Mouse (Mus musculus): ENCODE data around the gene Cd5l. TPM values are rescaled to one million over a fixed set of nuclear protein-coding genes. Genes with fewer than 3 reads are reported as not detected.
"Not testable (repeated sequence)": the region's sequence is repeated elsewhere in the genome, so short reads cannot be mapped to it uniquely, and the experiment has no call there.

Cd5l gene
- polyA plus RNA-seq, 1 experiment from 2014 or later = 9.3 TPM

DNA sequence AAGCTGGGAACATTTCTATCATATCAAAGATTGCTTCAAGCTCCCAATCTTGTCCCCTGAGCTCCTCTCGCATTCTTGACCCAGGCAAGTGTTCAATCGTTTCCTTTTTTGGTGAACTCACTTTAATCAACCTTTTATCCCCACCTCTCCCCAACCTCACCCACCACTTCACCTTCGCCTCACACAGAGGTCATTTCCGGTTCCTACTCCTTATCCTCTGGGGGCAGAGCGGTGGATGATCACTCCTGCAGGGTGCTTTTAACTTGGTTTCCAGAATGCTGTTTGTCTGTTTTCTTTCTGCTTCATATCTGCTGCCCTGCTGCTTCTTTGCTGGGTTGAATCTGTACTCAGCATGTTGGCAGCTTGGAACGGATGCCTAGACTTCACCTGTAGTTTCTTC is 20.0 kb downstream of the Cd5l start:
- no peak overlapping the region for H3K4me3 ChIP-seq
- H3K9me3 ChIP-seq (replicated peaks) = no peaks in the 10 kb centered on the region
- H3K27ac ChIP-seq = no peak overlapping the region
- H3K9ac ChIP-seq = no peak overlapping the region
- no peaks in the 10 kb centered on the region for H3K4me1 ChIP-seq
- H3K36me3 ChIP-seq = no peaks in the 10 kb centered on the region
- no peak for ATAC-seq
- H3K4me2 ChIP-seq = no peak overlapping the region
- H3K27me3 ChIP-seq (replicated peaks) = no peaks in the 10 kb centered on the region
- 33% methylated on average over 6 of the region's 6 CpGs for WGBS (ENCODE audit: insufficient replicate concordance)

GRCm38 (mm10) chr3:87379641-87380315 is 22.1 kb downstream of the Cd5l start:
- not testable (repeated sequence) for H3K9me3 ChIP-seq (replicated peaks); H3K4me3 ChIP-seq; H3K27ac ChIP-seq; H3K4me2 ChIP-seq; H3K9ac ChIP-seq; H3K4me1 ChIP-seq; H3K36me3 ChIP-seq; H3K27me3 ChIP-seq (replicated peaks); ATAC-seq
- 60% methylated on average over 2 of the region's 2 CpGs for WGBS (ENCODE audit: insufficient replicate concordance)

DNA sequence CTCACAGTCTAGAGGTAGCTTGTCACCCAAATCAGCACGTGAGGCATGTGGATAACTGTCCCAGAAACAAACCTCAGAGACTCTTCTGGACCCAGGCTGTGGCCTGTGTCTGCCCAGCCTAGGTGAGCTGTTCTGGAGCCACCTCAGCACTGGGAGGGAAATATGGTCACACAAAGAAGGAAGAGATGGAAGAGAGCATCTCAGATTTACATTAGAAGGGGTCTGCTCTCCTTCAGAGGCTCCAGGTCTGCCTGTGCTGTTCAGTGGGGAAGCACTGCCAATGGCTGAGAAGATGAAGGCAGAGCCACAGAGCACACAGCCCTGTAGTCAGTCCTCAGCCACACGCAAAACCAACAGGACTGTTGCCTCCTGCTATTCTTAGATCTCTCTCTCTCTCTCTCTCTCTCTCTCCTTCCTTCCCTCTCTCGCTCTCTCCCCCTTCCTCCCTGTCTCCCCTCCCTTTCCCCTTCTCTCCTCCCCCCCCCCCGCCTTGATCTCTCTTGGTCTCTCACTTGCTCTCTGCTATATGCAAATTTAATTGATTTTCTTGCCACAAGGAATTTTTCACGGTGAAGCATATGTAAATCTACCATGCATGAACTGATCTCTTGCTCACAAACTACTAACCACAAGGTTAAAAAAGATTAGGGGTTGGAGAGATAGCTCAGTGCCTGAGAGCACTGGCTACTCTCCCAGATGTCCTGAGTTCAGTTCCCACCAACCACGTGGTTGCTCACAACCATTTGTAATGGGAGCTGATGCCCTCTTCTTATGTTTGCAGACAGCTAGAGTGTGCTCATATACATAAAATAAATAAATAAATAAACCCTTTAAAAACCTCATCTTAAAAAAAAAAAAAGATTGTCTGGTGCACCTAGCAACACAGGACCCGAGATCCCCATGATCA is 24.4 kb downstream of the Cd5l start:
- WGBS (ENCODE audit: insufficient replicate concordance) = 27% methylated on average over 7 of the region's 7 CpGs
- Histone ChIP-seq H3K27ac (no peak overlapping the region), H3K4me1 (no peaks in the 10 kb centered on the region), H3K4me2 (no peak overlapping the region), H3K27me3 (replicated peaks) (no peaks in the 10 kb centered on the region), H3K36me3 (no peaks in the 10 kb centered on the region), H3K4me3 (no peak overlapping the region), H3K9me3 (replicated peaks) (no peaks in the 10 kb centered on the region), H3K9ac (no peak overlapping the region)
- no peak for ATAC-seq

DNA sequence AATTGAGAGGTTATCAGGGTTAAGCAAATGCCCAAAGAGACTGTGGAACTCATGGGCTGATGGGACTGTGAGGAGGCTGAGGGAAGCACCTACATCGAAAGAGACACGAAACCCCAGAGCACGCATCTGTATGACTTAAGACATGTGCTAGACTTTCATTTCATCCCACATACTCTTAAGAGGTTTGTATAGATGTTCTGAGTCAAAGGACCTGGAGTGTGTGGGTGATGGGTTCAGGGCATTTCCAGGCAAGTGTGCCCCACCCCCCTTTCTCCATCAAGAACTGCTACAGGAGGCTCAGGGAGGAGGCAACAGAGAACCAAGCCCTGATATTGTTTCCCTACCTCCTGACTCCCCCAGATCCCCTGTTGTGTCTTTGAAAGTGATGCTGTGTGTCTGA is 25.6 kb downstream of the Cd5l start:
- H3K4me2 ChIP-seq = no peak overlapping the region
- no peak overlapping the region for H3K9ac ChIP-seq
- no peak for ATAC-seq
- H3K36me3 ChIP-seq = no peaks in the 10 kb centered on the region
- no peak overlapping the region for H3K27ac ChIP-seq
- H3K9me3 ChIP-seq (replicated peaks) = no peaks in the 10 kb centered on the region
- no peaks in the 10 kb centered on the region for H3K4me1 ChIP-seq
- no peaks in the 10 kb centered on the region for H3K27me3 ChIP-seq (replicated peaks)
- no peak overlapping the region for H3K4me3 ChIP-seq
- 84% methylated on average over 3 of the region's 3 CpGs for WGBS (ENCODE audit: insufficient replicate concordance)

DNA sequence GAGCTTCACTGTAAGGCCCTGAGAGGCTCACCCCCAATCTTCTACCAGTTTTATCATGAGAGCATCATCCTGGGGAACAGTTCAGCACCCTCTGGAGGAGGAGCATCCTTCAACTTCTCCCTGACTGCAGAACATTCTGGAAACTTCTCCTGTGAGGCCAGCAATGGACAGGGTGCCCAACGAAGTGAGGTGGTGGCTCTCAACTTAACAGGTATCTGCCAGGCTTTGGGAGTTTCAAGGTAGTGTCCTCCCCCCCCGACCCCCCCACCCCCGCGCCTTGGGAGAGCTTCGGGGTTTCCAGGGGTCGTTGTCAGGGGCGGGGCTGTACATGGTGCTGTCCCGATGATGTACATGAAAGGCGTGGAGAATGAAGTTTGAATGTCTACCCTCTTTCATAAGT is 27.4 kb downstream of the Cd5l start:
- WGBS (ENCODE audit: insufficient replicate concordance) = 63% methylated on average over 9 of the region's 9 CpGs
- no peak overlapping the region for H3K4me2 ChIP-seq

DNA sequence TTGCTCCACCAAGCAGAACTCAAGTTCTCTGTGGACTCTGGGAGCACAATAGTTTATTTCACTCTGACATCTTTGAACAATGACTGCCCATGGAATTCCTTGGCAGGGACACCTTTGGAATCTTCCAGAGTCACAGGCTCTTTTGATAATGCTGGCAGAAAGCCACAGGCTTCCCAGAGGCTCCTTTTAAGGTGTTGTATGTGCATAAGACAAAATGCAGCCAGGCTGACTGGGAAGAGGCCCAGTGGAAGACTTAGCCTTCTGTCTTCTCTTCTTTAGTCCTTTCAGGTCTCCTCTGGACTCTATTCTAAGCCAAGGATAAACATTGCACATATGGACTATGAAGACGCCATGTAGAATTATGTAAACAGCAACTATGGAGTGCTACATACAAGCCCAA is 33.3 kb downstream of the Cd5l start:
- 40% methylated on average over 1 of the region's 1 CpGs for WGBS (ENCODE audit: insufficient replicate concordance)
- ATAC-seq = no peak
- Histone ChIP-seq H3K27me3 (replicated peaks) (no peaks in the 10 kb centered on the region), H3K9me3 (replicated peaks) (no peaks in the 10 kb centered on the region), H3K4me1 (no peaks in the 10 kb centered on the region), H3K4me3 (no peak overlapping the region), H3K27ac (no peak overlapping the region), H3K9ac (no peak overlapping the region), H3K36me3 (no peaks in the 10 kb centered on the region), H3K4me2 (no peak overlapping the region)

More for the DNA sequence above, 27.4 kb downstream of the Cd5l start:
- Histone ChIP-seq H3K27ac (no peak overlapping the region), H3K36me3 (no peaks in the 10 kb centered on the region), H3K27me3 (replicated peaks) (no peaks in the 10 kb centered on the region), H3K9me3 (replicated peaks) (no peaks in the 10 kb centered on the region), H3K4me1 (no peaks in the 10 kb centered on the region), H3K4me3 (no peak overlapping the region), H3K9ac (no peak overlapping the region)
- ATAC-seq = no peak

- Histone ChIP-seq H3K27ac (no peak overlapping the region), H3K9ac (no peak overlapping the region), H3K4me2 (no peak overlapping the region), H3K4me3 (no peak overlapping the region), H3K27me3 (replicated peaks) (no peaks in the 10 kb centered on the region), H3K4me1 (no peaks in the 10 kb centered on the region), H3K36me3 (no peaks in the 10 kb centered on the region), H3K9me3 (replicated peaks) (no peaks in the 10 kb centered on the region)
- WGBS (ENCODE audit: insufficient replicate concordance) = 50% methylated on average over 4 of the region's 4 CpGs
- no peak for ATAC-seq
Observed at GRCm38 (mm10) chr3:87398809-87399208, 41.1 kb downstream of the Cd5l start.

DNA sequence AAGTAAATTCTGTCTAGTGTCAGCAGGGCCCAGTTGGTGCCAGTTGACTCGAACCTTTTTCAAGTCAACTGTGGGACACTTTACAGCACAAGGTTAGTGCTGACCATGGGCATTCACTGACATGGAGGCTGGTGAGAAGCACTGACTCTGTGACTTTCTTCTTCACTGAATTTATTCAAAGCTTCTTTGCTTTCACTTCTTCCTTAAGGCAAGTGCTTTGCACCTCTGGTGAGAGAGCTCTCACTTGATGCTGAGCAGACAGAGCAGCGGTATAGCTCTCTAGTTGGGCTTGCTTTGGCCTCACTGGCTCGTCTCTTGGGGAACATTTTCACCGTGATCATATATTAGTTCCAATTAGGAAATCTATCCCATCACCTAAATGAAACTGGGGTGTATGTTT is 42.2 kb downstream of the Cd5l start:
- no peaks in the 10 kb centered on the region for H3K27me3 ChIP-seq (replicated peaks)
- H3K4me1 ChIP-seq = no peaks in the 10 kb centered on the region
- H3K9me3 ChIP-seq (replicated peaks) = no peaks in the 10 kb centered on the region
- H3K4me3 ChIP-seq = no peak overlapping the region
- H3K4me2 ChIP-seq = no peak overlapping the region
- H3K9ac ChIP-seq = no peak overlapping the region
- no peak for ATAC-seq
- no peaks in the 10 kb centered on the region for H3K36me3 ChIP-seq
- WGBS (ENCODE audit: insufficient replicate concordance) = 64% methylated on average over 4 of the region's 4 CpGs
- H3K27ac ChIP-seq = no peak overlapping the region

GRCm38 (mm10) chr3:87401321-87401720 is 43.6 kb downstream of the Cd5l start:
- H3K36me3 ChIP-seq = no peaks in the 10 kb centered on the region
- H3K4me2 ChIP-seq = no peak overlapping the region
- H3K9me3 ChIP-seq (replicated peaks) = no peaks in the 10 kb centered on the region
- H3K4me3 ChIP-seq = no peak overlapping the region
- WGBS (ENCODE audit: insufficient replicate concordance) = 20% methylated on average over 5 of the region's 5 CpGs
- no peak for ATAC-seq
- no peaks in the 10 kb centered on the region for H3K4me1 ChIP-seq
- no peaks in the 10 kb centered on the region for H3K27me3 ChIP-seq (replicated peaks)
- H3K9ac ChIP-seq = no peak overlapping the region
- H3K27ac ChIP-seq = no peak overlapping the region

DNA sequence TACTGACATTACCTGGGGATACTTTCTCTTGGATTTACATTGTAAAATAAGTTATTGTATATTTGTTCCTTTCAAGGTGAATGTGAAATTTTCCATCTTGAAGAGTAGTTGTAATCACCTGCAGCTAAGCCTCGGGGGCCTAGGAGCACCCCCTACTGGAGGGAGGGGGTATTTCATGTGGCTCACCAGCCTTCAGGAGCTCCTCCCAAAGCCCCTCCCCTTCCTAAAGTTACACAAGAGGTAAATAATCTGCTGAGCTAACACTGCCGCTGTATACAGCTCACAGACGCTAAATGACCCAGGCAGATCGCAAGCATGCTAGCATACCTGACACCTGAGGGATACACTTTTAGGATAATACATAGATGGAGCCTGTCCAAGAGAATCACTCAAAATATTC is 50.5 kb downstream of the Cd5l start:
- Histone ChIP-seq H3K4me3 (no peak overlapping the region), H3K4me2 (no peak overlapping the region), H3K36me3 (no peaks in the 10 kb centered on the region), H3K27ac (no peak overlapping the region), H3K4me1 (no peaks in the 10 kb centered on the region), H3K9me3 (replicated peaks) (no peaks in the 10 kb centered on the region), H3K27me3 (replicated peaks) (no peaks in the 10 kb centered on the region), H3K9ac (no peak overlapping the region)
- peak; percentile 55; the same call in 1 of the 2 replicates for ATAC-seq
- 10% methylated on average over 4 of the region's 4 CpGs for WGBS (ENCODE audit: insufficient replicate concordance)

- Histone ChIP-seq H3K27ac (no peak overlapping the region), H3K27me3 (replicated peaks) (no peaks in the 10 kb centered on the region), H3K9me3 (replicated peaks) (no peaks in the 10 kb centered on the region), H3K9ac (no peak overlapping the region), H3K36me3 (no peaks in the 10 kb centered on the region), H3K4me1 (no peaks in the 10 kb centered on the region), H3K4me3 (no peak overlapping the region), H3K4me2 (no peak overlapping the region)
- 76% methylated on average over 4 of the region's 4 CpGs for WGBS (ENCODE audit: insufficient replicate concordance)
- ATAC-seq = no peak
Observed at GRCm38 (mm10) chr3:87409196-87409935, 51.7 kb downstream of the Cd5l start.

DNA sequence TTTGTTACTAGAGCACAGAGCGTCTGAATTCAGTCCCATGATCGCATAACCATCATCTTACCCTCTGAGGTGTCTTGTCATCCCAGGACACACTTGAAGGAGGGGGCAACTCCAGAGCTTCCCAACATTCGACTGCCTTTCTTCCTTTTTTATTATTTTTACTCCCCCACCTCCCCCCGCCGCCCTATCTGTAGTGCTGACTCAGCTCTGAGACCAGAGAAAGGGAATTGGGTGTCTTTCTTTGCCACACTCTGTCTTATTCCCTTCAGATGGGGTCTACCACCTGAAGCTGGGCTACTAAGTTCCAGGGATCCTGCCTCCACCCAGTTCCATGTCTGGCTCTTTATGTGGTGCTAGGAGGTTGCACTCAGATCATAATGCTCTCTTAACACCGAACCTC is 52.9 kb downstream of the Cd5l start:
- H3K36me3 ChIP-seq = no peaks in the 10 kb centered on the region
- no peak overlapping the region for H3K9ac ChIP-seq
- 75% methylated on average over 6 of the region's 6 CpGs for WGBS (ENCODE audit: insufficient replicate concordance)
- H3K27ac ChIP-seq = no peak overlapping the region
- no peaks in the 10 kb centered on the region for H3K4me1 ChIP-seq
- no peak overlapping the region for H3K4me2 ChIP-seq
- H3K27me3 ChIP-seq (replicated peaks) = no peaks in the 10 kb centered on the region
- ATAC-seq = no peak
- no peaks in the 10 kb centered on the region for H3K9me3 ChIP-seq (replicated peaks)
- no peak overlapping the region for H3K4me3 ChIP-seq

Data from liver, embryonic 12.5 days (tissue).